Mouse (Mus musculus): ENCODE measurements around the gene 4933406M09Rik.

The 4933406M09Rik gene

GRCm38 (mm10) chr1:134423911-134424310 lies 38.2 kb downstream of the 4933406M09Rik start:
- intact Hi-C loops (cut with DNase I), result no loop called here

- intact Hi-C loops (cut with DNase I), result no loop called here
Measured at GRCm38 (mm10) chr1:134426289-134426688, 40.5 kb downstream of the 4933406M09Rik start.

GRCm38 (mm10) chr1:134433002-134433401 lies 47.3 kb downstream of the 4933406M09Rik start:
- intact Hi-C loops (cut with DNase I), result no loop called here

- intact Hi-C loops (cut with DNase I), result no loop called here
Measured at GRCm38 (mm10) chr1:134433473-134433872, 47.7 kb downstream of the 4933406M09Rik start.

- intact Hi-C loops (cut with DNase I), result no loop called here
Measured at GRCm38 (mm10) chr1:134435414-134435813, 49.7 kb downstream of the 4933406M09Rik start.

GRCm38 (mm10) chr1:134440437-134440836 lies 54.7 kb downstream of the 4933406M09Rik start:
- intact Hi-C loops (cut with DNase I), result no loop called here

Measured in adrenal gland (tissue).